Mouse (Mus musculus): ENCODE measurements around the gene Epha4.

Gene Epha4

DNA sequence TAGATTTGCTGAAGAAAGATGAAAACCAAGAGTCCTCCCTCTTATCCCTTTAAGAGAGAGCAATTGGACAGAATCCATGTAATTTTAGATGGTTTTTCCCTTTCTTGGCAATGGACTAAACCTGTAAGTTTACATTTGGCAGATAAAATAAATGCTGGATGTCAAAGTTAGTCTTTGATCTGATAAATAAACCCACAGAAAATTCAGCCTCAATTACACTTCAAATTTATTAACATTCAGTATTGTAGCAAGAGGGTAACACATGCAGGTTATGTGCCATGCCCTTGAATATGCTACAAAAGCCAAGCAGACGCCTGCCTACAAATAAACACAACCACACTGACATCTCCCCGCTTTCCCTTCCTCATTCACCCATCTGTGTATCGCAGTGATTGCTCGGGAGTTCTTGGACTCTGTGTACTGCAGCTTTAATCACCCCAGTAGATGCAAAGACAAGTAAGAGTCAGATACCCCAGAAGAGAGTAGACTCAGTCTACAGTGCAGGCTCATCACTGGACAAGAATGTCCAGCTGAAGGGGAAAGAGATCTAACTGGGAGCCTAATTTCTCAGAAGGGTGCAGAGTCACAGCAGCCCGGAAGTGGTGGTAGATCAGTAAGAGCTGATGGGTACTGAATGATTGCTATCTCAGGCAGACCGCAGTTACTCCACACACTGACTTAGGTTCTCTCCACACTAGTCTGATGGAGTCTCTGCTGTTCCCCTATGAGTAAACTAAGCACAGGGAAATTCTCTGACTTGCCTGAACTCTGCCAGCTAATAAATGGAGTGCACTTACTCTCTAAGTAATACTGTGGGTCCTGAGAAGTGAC, 29.9 kb downstream of the Epha4 start:
- DNase-seq (ENCODE audit: low read depth) = no peak

DNA sequence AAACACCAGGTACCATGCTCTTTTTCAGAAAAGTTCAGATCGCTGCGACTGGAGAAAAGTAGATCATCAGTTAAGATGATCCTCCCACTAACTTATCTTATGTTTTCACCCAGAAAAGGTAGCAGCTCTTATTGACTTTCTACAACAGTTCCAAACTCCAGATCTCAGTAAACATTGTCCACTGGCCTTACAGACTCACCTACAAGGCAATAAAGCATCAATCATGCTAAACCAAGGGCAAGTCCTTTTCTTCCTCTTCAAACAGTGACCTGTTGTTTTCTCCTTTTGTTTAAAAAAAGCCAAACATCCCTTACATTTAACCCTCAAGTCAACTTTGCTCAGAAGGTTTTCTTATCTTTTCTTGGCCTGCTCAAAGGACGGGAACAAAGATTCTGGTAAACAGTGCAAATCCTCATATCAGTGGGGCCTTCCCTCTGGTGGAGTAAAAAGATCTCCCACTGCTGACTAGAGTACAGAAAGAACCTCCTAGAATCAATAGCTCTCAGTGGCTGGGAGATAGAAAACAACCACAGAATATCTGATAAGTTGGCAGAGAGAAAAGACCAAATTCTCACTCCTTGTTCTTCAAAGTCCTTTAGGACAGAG, 39.0 kb downstream of the Epha4 start:
- no peak for DNase-seq (ENCODE audit: low read depth)

DNA sequence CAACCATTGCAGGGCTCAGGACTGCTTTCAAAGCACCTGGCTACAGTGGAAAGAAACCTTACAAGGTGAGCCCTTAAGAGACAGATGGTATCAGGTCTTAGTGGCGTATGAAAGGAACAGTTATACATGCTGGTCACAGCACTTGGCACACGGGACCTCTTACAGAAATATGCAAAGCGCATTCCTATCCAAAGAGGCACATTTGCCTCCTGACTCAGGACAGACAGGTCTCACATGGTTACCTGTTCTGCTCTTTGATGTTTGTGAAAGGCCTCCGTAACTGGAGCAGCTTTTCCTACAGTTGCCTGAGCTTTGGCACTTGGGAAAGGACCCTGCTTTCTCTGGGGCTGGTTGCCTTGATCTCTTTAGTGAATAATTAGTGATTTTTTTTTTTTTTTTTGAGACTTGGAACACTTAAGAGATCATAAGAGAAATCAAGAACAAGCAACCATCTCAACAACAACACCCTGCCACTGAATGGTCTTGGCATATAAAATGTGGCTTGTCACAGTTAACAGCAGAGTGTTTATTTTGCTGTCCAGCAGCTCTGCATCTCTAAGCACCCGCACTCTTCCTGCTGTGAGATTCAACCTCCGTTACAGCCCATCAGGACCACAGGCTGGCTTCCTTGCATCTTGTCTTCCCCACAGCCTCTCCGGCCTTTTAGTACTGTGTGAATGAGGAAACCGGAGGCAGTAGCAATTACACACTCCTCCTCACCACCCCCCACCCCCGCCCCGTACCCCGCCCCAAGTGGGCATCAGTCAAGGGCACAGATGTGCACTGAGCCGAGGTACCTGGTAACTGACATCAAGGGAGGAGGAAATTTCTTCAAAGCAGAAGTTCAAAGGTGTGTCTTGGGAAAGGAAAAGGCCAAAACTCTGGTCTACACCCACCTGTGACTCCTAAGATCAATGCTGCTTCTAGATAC, 41.2 kb downstream of the Epha4 start:
- DNase-seq (ENCODE audit: low read depth) = no peak

DNA sequence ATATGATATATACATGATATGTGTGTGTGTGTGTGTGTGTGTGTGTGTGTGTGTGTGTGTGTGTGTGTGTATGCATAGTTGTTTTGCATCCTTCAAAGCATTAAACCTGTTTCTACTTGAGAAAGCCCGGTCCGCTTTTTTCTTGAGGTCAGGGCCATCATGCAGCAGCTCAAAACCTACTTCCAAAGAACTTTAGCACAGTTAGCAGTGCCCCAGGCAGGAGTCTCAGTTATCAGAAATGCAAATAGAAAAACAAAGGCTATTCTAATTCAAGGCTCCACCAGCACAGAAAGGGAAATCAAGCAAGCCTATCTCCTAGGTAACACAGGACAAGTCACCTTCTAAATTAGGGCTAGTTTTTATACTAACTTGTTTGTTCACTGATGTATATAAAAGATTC, 42.3 kb downstream of the Epha4 start:
- no peak for DNase-seq (ENCODE audit: low read depth)

DNA sequence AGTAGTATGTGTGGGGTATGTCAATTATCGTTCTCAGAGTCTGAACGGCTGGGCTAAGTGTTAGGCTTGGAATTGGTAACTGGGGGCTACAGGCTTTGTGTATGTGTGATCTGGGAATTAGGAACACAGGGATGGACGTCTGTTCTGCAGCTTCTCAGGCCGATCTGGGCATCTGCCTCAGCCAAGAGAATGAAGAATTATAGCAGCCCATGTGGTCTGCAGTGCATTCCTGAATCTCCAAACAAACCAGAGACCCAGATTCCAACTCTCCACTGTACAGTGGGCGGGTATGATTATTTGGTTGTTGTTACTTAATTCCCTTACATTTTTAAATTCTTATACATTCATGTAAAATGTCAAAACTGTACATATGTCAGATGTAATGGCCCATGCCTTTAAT, 43.4 kb downstream of the Epha4 start:
- no peak for DNase-seq (ENCODE audit: low read depth)

DNA sequence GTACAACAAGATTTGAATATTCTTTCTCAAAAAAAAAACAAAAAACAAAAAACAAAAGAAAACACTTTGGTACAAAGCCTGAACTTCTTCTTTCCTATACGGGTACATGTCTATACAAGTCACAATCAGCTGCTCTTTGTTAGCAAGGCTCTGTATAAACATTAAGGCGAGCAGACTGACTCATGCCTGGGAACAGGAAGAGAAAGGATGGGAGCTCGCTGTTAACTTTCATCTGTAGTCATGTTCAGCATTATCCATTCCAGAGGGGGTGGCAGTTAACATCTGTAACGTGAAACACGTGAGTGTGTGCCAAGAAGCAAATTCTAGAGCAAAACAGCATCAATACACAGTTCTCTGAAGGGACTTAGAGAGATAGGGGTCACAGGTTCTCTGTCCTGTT, 43.9 kb downstream of the Epha4 start:
- DNase-seq (ENCODE audit: low read depth) = no peak

DNA sequence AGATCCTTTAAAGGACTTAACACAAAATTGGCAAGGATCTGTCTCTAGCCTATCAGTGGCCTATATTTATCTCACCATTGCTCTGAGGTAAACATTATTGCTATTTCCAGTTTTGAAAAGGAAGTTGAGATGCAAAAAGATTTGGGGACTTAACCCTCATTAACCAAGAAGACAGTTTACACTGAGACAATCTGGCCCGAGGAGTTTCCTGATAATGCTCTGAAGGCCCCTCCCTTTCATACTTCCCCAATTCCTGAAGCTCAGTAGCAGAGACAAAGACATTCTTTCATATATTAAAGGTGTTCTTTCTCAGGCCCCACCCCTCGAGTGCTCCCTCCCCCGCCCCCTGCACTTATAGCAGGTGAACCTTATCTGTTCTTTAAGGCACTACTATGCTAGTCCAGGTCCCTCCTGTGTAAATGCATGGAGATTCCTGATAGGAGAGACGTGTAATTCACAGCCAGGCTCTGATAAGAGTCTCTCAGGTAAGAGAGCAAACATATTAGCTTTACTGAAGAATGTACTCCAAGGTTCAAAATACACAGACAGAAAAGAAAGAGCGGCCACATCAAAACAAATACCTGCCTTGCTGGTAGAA, 46.1 kb downstream of the Epha4 start:
- no peak for DNase-seq (ENCODE audit: low read depth)

DNA sequence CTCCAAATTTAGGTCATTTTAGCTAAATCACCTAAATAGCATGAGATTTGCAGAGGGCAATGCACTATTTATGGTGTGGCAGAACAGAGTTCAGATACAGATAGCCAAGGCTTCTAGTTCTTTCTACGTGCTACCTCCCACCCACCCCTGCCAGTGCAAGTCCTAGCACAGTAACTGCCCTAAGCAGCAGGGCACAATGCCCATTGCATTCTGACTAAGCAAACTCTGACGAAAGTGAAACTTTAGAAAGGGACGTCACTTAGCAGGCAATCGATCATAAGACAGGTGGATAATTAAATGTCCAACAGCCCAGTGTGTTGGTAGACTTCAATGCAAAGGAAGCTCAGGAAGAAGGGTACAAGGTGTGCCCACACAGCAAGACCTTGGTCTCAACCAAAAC, 49.4 kb downstream of the Epha4 start:
- DNase-seq (ENCODE audit: low read depth) = no peak

DNA sequence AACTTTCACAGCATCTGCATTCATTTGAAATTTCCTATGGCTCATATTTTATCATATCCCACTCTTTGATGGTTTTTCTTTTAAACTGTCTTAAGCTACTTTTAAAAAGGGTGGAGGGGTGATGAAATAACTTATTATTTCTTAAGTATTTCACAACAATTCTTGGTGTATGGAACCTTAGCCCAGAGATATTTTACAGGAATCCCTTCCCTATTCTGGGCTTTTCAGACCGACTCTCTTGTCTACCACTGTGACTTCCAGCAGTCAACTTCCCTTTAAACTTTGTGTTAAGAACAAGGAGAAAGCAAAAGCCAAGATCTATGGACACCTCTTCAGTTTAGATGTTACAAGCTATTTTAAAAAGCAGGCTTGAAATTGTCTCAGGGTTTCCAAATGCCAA, 50.8 kb downstream of the Epha4 start:
- DNase-seq (ENCODE audit: low read depth) = no peak

DNA sequence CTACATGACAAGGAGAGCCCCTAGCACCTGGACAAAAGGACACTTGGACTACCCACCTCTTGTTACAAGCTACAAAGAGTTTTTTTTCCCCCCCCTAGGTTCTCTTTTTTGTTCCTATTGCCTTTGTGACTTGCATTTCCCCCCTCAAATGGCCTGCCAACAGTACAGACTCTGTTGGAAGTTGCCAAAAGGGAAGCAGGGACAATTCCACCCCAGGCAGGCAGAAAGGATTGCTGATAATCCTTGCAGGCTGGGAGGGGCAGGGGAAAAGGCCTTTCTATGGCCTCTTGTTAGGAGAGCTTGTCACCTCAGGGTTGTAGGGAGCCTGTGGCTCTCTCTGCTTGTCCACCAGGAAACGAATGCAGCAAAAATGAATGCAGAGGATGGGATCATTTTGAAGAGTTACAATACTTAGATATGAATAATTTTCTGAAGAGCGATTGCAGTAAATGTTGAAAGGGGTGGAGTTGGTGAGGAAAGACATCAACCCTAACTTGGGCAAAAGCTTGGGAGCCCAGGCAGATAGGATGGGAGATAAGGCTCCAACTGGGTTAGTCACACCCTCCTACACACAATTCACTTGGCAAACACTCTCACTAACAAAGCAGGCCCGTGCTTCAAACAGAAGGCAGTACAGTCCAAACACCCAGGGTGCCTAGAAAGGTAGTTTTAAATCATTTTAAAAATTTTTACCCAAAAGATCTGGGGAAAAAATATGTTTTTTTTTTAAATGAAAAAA, 52.8 kb downstream of the Epha4 start:
- DNase-seq (ENCODE audit: low read depth) = no peak

DNA sequence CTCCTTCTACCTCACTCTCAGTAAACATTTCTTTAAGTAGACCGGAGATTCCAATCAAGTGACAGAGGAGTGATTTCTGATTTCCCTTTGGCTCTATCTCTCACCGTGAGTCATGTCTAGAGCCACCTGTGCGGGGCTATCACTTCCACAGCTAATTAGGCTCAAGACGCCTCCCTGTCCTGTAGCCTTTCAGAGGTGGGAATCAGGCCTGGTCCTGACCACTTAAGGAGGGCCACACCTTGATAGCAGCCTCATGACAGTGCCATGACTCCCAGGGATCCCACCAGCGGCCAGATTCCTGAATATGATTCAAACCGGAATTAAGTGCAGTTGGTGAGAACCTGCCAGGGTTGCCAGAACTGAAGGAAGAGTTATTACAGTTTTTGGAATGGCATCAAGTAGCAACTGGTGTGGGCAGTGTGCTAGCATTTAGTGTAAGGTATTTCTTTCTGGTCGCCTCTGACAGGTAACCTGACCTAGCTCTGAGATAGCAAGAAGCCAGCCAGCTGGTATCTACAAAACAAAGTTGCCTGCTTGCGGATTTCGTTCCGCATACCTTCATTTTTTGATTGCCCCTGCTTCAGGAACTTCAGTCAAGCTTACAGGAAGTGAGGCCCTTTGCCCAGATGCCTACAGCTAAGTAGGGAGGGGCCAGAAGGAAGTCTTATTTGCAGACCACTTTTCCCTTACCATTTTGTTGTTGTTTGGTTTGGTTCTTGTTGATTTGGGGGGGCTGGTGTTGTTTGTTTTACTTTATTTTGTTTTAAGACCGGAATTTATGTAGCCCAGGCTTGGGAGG, 53.9 kb downstream of the Epha4 start:
- no peak for DNase-seq (ENCODE audit: low read depth)

DNA sequence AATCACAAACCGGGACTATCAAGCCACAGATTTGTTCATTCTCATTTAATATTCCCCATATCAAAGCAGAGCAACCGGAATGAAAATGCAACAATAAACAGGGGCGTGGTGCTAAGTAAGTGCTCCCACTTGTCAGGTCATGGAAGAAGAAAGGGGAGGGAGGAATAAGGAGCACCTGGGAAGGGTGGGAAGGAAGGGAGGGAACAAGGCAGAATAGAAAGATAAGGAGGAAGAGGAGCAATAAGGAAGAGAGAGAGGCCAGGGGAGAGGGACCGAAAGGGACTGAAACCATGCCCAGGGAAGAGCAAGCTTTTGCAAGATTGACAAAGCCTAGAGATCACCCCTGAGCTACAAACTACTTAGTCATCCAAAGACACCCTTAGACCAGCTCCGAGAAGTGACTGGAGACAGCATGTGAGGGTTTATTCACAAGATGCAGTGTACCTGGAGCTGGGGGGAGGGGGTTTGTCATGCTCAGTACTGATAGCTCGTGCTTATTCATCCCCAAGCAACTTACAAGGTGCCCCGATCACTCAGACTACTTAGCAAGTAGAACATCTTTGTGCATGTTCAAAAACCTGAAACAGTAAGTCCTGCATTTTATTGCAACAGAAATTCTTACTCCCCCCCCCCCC, 56.0 kb downstream of the Epha4 start:
- no peak for DNase-seq (ENCODE audit: low read depth)

DNA sequence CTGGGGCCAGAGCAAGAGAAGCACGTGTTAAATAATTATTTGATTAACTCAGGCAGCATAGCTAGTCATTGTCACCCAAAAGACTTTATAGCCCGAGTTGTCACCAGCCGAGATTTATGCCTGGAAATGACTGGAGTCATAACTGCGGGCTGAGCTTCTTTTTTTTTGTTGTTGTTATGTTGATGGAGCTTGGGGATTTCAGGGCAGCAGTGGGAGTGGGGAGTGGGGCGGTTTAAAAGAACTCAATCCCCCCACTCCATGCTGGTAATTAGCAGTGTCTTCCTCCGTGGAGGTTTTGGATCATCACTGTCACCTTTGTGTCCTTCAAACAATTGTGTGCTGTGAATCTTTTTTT, 57.5 kb downstream of the Epha4 start:
- DNase-seq (ENCODE audit: low read depth) = no peak

DNA sequence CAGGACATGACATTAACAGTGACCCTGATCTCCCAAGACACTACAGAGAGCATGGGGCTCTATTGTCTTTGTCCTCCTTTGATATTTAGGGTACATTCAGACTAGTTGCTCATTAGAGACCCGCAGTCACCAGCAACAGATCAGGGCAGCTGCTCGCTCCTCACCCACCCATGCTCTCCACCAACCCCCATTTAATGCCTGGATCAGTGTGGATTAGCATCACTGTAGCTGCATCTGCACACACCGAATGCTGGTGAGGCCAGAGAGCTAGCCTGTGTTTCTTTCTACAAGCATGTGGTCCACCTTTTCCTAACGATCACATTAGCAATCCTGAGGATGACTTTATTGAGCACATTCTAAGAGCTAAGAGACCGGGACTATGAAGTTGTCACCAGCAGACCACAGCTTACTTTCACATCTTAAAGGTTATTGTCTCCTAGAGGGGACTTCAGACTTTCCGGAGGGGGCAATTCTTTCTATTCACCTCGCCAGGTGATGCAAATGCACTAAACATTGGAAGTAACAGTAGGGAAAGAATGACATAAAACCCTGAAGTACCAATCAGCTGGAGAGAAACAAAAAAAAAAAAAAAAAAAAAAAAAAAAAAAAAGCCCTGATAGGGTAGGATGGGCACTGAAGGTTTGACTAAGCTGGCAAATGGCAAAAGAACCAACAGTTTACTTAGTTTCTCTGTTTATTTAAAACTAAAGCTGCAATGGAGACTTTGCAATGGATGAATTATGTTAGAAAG, 58.0 kb downstream of the Epha4 start:
- DNase-seq (ENCODE audit: low read depth) = no peak

DNA sequence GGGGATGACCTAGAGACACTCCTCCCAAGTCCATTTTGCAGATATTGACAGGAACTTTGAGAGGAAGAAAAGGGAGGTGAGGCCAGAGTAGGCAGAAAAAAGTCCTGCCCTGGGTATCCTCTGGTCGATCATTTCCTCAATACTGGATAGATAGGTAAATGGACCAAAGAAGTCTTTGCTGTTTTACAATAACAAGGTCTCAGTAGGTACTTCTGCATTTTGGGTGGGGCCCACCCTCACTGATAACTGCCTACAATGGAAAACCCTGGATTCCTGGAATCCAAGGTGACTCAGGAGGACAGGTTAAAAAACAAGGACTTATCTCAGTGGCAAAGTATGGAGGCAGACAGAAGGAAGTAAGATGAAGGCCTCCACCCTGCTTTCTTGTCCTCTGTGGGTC, 61.1 kb downstream of the Epha4 start:
- DNase-seq (ENCODE audit: low read depth) = no peak

DNA sequence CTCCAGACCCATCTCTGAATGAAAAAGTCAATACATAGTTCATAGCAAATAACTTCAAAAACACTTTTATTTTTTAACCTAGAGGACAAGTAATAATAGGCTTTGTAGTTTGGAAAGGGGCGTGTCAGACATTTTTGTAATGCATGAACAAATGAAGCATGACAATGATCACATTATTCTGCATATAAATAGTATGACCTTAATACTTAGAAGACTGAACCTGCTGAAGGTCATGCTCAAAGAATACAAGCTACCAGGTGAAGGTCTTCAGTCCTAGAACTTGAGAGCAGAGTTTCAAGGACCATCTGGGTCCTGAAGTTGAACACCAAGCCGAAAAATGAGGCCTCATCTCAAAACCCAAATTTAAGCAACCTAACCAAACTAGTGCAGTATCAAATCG, 62.2 kb downstream of the Epha4 start:
- no peak for DNase-seq (ENCODE audit: low read depth)

DNA sequence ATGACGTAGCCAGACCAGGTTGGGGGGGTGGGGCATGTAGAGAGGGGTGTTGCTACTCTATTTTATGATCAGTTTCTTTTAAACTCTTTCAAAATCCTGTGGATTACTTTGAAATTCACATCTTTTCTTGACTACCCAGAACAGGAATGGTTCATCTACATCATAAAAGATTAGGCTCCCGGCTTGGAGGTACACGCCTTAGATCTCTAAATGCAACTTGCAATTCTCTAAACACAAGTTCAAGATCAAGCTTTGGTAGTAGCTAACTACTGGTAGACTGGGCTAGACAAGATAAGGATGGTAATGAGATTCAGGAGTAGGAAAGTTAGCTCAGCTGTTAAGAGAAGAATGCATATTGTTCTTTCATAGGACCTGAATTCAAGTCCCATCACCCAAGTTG, 63.3 kb downstream of the Epha4 start:
- DNase-seq (ENCODE audit: low read depth) = no peak

DNA sequence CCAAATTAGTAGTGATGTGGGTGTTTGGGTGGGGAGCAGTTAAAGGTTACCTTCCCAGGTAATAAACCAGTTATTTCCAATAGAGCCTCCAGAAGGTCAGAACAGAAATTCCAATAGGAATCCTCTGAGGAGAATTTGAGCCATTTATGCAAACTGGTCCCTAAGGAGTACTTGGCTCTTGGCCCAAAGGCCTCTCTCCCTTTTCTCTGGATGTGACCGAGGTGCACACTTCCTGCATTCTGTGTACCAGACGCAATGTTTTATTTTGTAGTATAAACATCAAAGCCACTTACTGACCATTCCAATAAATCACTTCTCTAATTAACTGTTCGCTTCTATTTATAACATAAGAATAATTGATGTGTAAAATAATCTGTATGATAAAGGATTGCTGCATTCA, 64.7 kb downstream of the Epha4 start:
- no peak for DNase-seq (ENCODE audit: low read depth)

DNA sequence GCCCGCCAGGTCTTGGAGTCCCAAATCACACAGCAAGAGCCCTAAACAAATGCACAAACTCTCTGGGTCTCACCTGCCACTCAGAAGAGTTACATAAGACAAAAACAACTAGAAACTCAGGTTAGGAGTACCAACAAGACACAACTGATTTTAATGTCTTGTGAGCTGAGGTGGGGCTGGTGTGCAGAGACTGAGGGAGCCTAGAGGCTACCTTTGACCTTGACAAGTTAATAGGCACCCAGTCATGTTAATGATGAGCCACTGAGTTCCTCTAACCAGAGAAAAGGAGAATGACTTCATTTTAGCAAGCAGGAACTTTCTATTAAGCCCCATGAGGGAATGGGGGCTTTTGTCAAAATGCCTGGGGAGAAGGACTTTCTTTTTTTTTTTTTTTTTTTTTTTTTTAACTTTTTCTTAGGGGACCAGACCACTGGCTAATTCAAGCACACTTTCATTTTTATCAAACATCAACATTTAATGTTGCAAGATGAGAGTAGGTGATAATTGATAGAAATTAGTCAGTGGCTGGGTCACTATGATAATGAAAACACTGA, 67.8 kb downstream of the Epha4 start:
- DNase-seq (ENCODE audit: low read depth) = no peak

Measured in c-Kit-positive CD71-negative TER-119-negative erythroid progenitor cells, embryonic 14.5 days (primary cell).